ENCODE assay signal across 8 mouse cellular contexts in genomic region chr3:146150058-146150400, GRCm38 (mm10). TPM values are rescaled to one million over a fixed set of nuclear protein-coding genes. Genes with fewer than 3 reads are reported as not detected.
A peak's percentile ranks its signal among the peaks of the same experiment; 100 is the strongest.
DNase-seq lines count a peak whose midpoint lies in the region; ATAC-seq and TF ChIP-seq lines count a peak whose summit lies in the region.

No protein-coding gene starts in this region.

- intact Hi-C loops in gastrocnemius, postnatal 36 days (cut with DNase I) = no loop called here

- no peaks in the 10 kb centered on the region for H3K27me3 ChIP-seq in liver, postnatal 0 days (ENCODE audit: insufficient read depth, low read length)

- H3K4me3 ChIP-seq in liver, postnatal 0 days (ENCODE audit: low read depth, low read length) = peak overlapping the region; percentile 50

- H3K9me3 ChIP-seq in liver, postnatal 0 days (ENCODE audit: low read length) = no peaks in the 10 kb centered on the region

- under 1% methylated on average over 26 of the region's 26 CpGs for WGBS in liver, postnatal 0 days (ENCODE audit: insufficient replicate concordance)

- peak overlapping the region; percentile 40; the same call in 1 of the 2 replicates for H3K27ac ChIP-seq in liver, postnatal 0 days (ENCODE audit: low read depth)

- no peaks in the 10 kb centered on the region for H3K36me3 ChIP-seq in liver, postnatal 0 days (replicated peaks; ENCODE audit: insufficient read depth, low read length)

- no peak for TF ChIP-seq EP300 in liver, postnatal 0 days (IDR thresholded peaks at IDR 0.05; ENCODE audit: low read depth)

- peak overlapping the region; percentile 90 for H3K4me2 ChIP-seq in liver, postnatal 0 days (ENCODE audit: low read depth, low read length)

- ATAC-seq in inflammation-experienced regulatory T-cells, adult 6 months = peak; percentile 55
- peak; percentile 72 for ATAC-seq in liver, postnatal 0 days

- peaks cover 6% of the 10 kb centered on the region for H3K4me1 ChIP-seq in liver, postnatal 0 days (ENCODE audit: insufficient read depth)

- TF ChIP-seq CTCF in liver, postnatal 0 days (IDR thresholded peaks at IDR 0.05; ENCODE audit: low read depth) = no peak

- peak; percentile 73 for DNase-seq in CD4-positive, CD25-positive, alpha-beta regulatory T cell, adult 2 months (ENCODE audit: low read depth, low spot score)
- DNase-seq in adrenal gland, postnatal 14 days = peak; percentile 66
- DNase-seq in gastrocnemius, postnatal 36 days = peak; percentile 17 to 19
- DNase-seq in liver, postnatal 0 days = peak; percentile 71
- DNase-seq in neural tube, embryonic 10.5 days (ENCODE audit: extremely low spot score, low spot score) = peak; percentile 39
- peak; percentile 65 to 66 for DNase-seq in thymus, postnatal 36 days
- no peak for DNase-seq in c-Kit-positive CD71-positive TER-119-positive erythroid progenitor cells, embryonic 14.5 days (ENCODE audit: low spot score)

- H3K9ac ChIP-seq in liver, postnatal 0 days (replicated peaks) = peak overlapping the region; percentile 60

RNA-seq across cellular contexts. Expression of gene Mcoln2, which starts 0.4 kb away (rescaled TPM):
- 0.15 and 3.7 TPM in 2 replicates for total RNA-seq in adrenal gland, postnatal 14 days (2021)
- total RNA-seq in gastrocnemius, postnatal 36 days (2021) = under 1 TPM in 1 of 2 experiments, not detected in 1; 0.51 TPM
- 1 to 10 TPM; 3.9 to 8.4 (median 7.9) TPM for polyA plus RNA-seq in inflammation-experienced regulatory T-cells, adult 6 months (2017; shearing (Covaris generic))
- 4.3 and 4.5 TPM in 2 replicates for polyA plus RNA-seq in liver, postnatal 0 days (2015; fragmentation: Nextera tagmentation; extraction: Ambion mirVana)

RNA-seq across cellular contexts. Expression of gene Mcoln3, which starts 32.8 kb away (rescaled TPM):
- total RNA-seq in adrenal gland, postnatal 14 days (2021) = 1.3 TPM in 1 of 2 replicates, not detected in the other
- not detected for total RNA-seq in gastrocnemius, postnatal 36 days (2021)
- polyA plus RNA-seq in inflammation-experienced regulatory T-cells, adult 6 months (2017; shearing (Covaris generic)) = 1 to 10 TPM; 2.2 to 6.8 (median 4.7) TPM
- polyA plus RNA-seq in liver, postnatal 0 days (2015; fragmentation: Nextera tagmentation; extraction: Ambion mirVana) = 0.08 TPM in 1 of 2 replicates, not detected in the other

RNA-seq across cellular contexts. Expression of gene Wdr63, which starts 42.1 kb away (rescaled TPM):
- total RNA-seq in adrenal gland, postnatal 14 days (2021) = 0.33 TPM in 1 of 2 replicates, not detected in the other
- total RNA-seq in gastrocnemius, postnatal 36 days (2021) = not detected
- under 1 TPM in 1 of 3 experiments, not detected in 2; 0.44 TPM for polyA plus RNA-seq in inflammation-experienced regulatory T-cells, adult 6 months (2017; shearing (Covaris generic))
- 0.19 and 0.20 TPM in 2 replicates for polyA plus RNA-seq in liver, postnatal 0 days (2015; fragmentation: Nextera tagmentation; extraction: Ambion mirVana)
